Mouse (Mus musculus): ENCODE results near the gene Lipo2.
A peak's percentile ranks its signal among the peaks of the same experiment; 100 is the strongest.
"Not testable (repeated sequence)": the region's sequence is repeated elsewhere in the genome, so short reads cannot be mapped to it uniquely, and the experiment has no call there.

Gene Lipo2

GRCm38 (mm10) chr19:33751259-33751658 lies at the start of gene Lipo2:
TSS of gene Lipo2 (minus strand) at chr19:33751359.
- DNase-seq = not testable (repeated sequence)

DNA sequence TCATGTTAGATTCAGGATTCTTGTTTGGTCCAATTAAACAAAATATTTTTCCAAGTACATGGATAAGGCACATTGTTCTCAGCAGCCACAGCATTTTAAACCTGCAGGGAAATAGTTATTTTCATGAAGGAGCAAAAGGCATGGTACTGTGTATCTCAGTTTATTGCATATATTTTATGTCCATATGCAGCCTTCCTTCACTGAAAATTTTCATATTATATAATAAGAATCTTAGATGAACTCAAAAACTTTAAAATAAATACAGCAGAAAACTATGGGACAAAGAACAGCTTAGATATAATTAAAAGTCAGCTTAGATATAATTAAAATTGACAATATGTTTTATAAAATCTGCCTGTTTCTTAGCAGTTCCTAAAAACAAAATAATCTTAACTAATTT lies 36.2 kb upstream of the Lipo2 start, which contains the start of gene Lipo1:
Gene Lipo1, minus strand, starts transcription at position 101 of the 400 bp plus-strand sequence.
- not testable (repeated sequence) for DNase-seq

DNA sequence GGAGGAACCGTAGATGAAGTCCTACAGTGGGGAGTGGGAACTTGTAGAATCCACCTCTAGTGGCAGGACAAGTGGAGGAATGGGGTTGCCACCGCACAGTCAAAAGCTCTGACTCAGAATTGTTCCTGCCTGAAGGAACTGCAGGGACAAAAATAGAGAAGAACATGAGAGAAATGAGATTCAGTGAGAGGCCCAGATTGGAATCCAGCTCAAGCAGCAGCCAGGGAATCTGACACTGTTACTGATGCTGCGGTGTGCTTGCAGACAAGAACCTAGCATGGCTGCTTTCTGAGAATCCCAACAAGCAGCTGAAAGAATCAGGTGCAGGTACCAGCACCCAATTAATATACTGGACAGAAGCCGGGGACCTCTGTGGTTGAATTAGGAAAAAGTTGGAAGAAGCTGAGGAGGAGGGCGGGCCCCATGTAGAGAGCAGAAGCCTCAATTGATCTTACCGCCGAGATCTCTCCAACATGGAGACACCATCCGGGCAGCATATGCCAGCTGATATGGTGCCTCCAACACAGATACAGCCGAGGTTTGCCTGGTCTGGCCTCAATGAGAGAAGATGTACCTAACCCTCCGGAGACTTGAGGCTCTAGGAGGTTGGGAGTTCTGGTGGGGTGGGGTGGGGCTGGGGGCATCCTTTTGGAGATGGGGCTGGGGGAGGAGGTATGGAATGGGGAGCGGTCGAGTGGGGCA lies 35.6 kb upstream of the Lipo2 start:
- DNase-seq = no peak

DNA sequence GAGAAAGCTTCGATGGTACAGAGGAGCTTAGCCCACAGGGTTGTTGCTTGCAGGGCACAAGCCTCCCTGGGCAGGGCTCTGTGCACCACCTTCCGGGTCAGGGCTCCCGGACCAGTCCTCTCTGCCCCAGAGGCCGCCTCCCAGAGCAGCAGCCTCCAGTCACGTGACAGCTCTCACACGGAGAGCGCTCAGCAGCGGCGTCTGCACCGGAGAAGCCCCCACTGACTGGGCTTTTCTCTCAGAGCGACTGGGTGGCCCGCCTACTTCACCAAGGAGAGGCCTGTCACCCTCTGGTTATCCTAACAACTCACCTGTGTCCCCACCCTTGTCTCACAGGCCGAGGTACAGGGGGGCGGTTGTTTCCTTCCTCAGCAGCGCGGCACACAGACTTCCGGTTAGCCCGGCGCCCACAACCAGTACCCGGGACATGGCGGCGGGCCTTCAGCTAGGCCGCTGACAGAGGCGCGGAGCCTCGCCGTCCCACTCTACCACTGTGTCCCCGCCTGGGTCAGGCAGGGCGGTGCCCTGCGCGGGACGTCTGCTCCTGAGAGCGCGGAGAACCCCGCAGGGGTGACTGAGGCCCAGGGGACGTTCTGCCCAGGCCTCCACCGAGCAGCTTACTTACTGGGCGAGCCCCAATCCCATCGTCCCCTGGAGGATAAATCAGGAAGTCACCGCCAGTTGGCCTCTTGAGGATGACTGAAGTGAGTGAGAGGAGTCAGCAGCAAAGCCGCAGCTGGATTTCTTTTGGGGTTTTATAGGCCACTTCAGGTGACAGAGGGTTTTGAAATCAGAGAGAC lies 10.3 kb upstream of the Lipo2 start, which contains the start of gene Lipo3:
Gene Lipo3, minus strand, starts transcription at position 665 of the 800 bp plus-strand sequence.
- DNase-seq = peak; percentile 20
